Comparison of ENCODE assay signal across 24 mouse cellular contexts in the genomic region with DNA sequence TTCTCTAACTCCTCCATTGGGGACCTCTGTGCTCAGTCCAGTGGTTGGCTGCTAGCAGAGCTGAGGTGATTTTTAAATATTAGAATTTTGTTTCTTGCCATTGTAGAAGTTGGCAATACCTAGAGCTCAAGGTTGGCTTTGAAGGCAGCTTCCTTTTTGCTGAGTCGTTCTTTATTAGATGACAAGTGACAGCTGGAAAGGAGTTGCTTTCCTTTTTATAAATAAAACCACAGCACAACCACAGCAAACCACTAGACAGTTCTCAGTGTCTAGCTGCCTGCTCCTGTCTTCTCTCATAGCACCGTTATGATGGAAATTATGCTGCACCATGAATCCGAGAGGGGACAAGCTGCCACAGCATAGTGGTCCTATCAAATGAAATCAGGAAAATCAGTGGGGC.
DNase-seq lines count a peak whose midpoint lies in the region; ATAC-seq and TF ChIP-seq lines count a peak whose summit lies in the region.
"Had no signal": no experiment of that assay in that cellular context is flagged by ENCODE, and none has a peak within 500 bp of the region (broad histone marks: within the 10 kb centered on the region; RNA-seq: fewer than 3 reads in every experiment).

No protein-coding gene starts in this region.

- no peak overlapping the region for H3K4me3 ChIP-seq in CH12.LX (replicated peaks in 1 of 3; ENCODE audit: low read depth in 2 of 3, low read length in 2 of 3, poor library complexity in 1 of 3)
- H3K4me3 ChIP-seq: embryonic facial prominence, embryonic 13.5 days; embryonic facial prominence, embryonic 15.5 days; erythroblast, embryonic 14.5 days; forebrain, embryonic 10.5 days; forebrain, embryonic 12.5 days had no signal

- no peak for TF ChIP-seq EP300 in CH12.LX (IDR thresholded peaks at IDR 0.05; ENCODE audit: low read length)

- no peak overlapping the region for H3K27ac ChIP-seq in CH12.LX (ENCODE audit: insufficient read depth, low read depth)
- H3K27ac ChIP-seq: embryonic facial prominence, embryonic 13.5 days; embryonic facial prominence, embryonic 15.5 days; forebrain, embryonic 10.5 days; forebrain, embryonic 12.5 days had no signal

- no peak for TF ChIP-seq CTCF in CH12.LX (conservative IDR thresholded peaks at IDR 0.05 in 1 of 2, IDR thresholded peaks at IDR 0.05 in 1 of 2; ENCODE audit: low read depth in 2 of 2, low read length in 2 of 2)

- no peaks in the 10 kb centered on the region for H3K79me2 ChIP-seq in CH12.LX (replicated peaks; ENCODE audit: control insufficient read depth, extremely low read depth, insufficient read depth, poor library complexity, severe bottlenecking)

- no peaks in the 10 kb centered on the region for H3K36me3 ChIP-seq in CH12.LX (replicated peaks in 1 of 2; ENCODE audit: control insufficient read depth in 1 of 2, insufficient read depth in 1 of 2, low read length in 1 of 2)
- H3K36me3 ChIP-seq: embryonic facial prominence, embryonic 13.5 days; embryonic facial prominence, embryonic 15.5 days; forebrain, embryonic 10.5 days; forebrain, embryonic 12.5 days had no signal

- TF ChIP-seq RAD21 in CH12.LX (IDR thresholded peaks at IDR 0.05; ENCODE audit: low read depth, low read length) = no peak

- no peak overlapping the region for H3K4me2 ChIP-seq in CH12.LX (ENCODE audit: insufficient read depth, low read depth, poor library complexity, severe bottlenecking)
- H3K4me2 ChIP-seq: embryonic facial prominence, embryonic 13.5 days; embryonic facial prominence, embryonic 15.5 days; forebrain, embryonic 12.5 days had no signal

- H3K27me3 ChIP-seq in CH12.LX (replicated peaks) = no peaks in the 10 kb centered on the region
- H3K27me3 ChIP-seq: embryonic facial prominence, embryonic 13.5 days; embryonic facial prominence, embryonic 15.5 days; forebrain, embryonic 12.5 days had no signal

- H3K9me3 ChIP-seq in CH12.LX (replicated peaks; ENCODE audit: low read length) = no peaks in the 10 kb centered on the region
- H3K9me3 ChIP-seq: embryonic facial prominence, embryonic 13.5 days; embryonic facial prominence, embryonic 15.5 days; forebrain, embryonic 10.5 days; forebrain, embryonic 12.5 days had no signal

- peak; percentile 1 for DNase-seq in thymus, postnatal 0 days (ENCODE audit: low spot score)
- DNase-seq in thymus, postnatal 14 days = no peak
- DNase-seq in CH12.LX (ENCODE audit: extremely low read depth) = peak; percentile 47
- DNase-seq in lung, postnatal 14 days = no peak
- no peak for DNase-seq in kidney, postnatal 36 days
- no peak for DNase-seq in cerebellum, adult 11-12 months
- DNase-seq: adrenal gland, adult 2 months; adrenal gland, postnatal 10 days; adrenal gland, postnatal 25 days; cerebellum, adult 11 months; cerebellum, adult 2 months; cerebellum, adult 9-10 months; cerebellum, postnatal 10 days; cerebellum, postnatal 25 days; embryo, embryonic 11 days had no signal

- in situ Hi-C loops in CH12.LX (cut with MboI; ENCODE audit: low pct_ligation_motif_present, low pct_unique_long_range_greater_than_20kb, low sequenced_read_pairs) = no loop called here

- ATAC-seq in hematopoietic stem cell, adult 5-6 weeks (replicated peaks in 1 of 2; ENCODE audit: insufficient read depth in 1 of 2, low FRiP score in 2 of 2, low TSS enrichment in 1 of 2, low read depth in 1 of 2, poor library complexity in 2 of 2, severe bottlenecking in 2 of 2) = peak; percentile 74 to 89
- ATAC-seq: CD4-positive, CD25-positive, alpha-beta regulatory T cell, adult 4 months; forebrain, embryonic 14.5 days; forebrain, embryonic 16.5 days had no signal

- no peak for TF ChIP-seq POLR2A in CH12.LX (IDR thresholded peaks at IDR 0.05; ENCODE audit: low read depth, low read length)

- no peak overlapping the region for H3K9ac ChIP-seq in CH12.LX (ENCODE audit: insufficient read depth, low read depth)
- H3K9ac ChIP-seq: embryonic facial prominence, embryonic 13.5 days; embryonic facial prominence, embryonic 15.5 days; forebrain, embryonic 12.5 days had no signal

- H3K4me1 ChIP-seq in CH12.LX (ENCODE audit: control insufficient read depth in 1 of 2, insufficient read depth in 2 of 2) = peaks cover 0 to 17% of the 10 kb centered on the region in 2 experiments; a peak in 2 of 4 replicates
- H3K4me1 ChIP-seq: embryonic facial prominence, embryonic 13.5 days; embryonic facial prominence, embryonic 15.5 days; forebrain, embryonic 10.5 days; forebrain, embryonic 12.5 days had no signal

- dilution Hi-C loops in CH12.LX (cut with MboI; ENCODE audit: extremely low pct_ligation_motif_present, extremely low pct_unique_long_range_greater_than_20kb, low sequenced_read_pairs) = no loop called here

TF ChIP-seq in CH12.LX, 34 proteins besides CTCF, POLR2A, EP300 and RAD21:
- peak; percentile 86 for TF ChIP-seq MAFK (IDR thresholded peaks at IDR 0.05; ENCODE audit: insufficient replicate concordance, low read length)
- TF ChIP-seq ETS1 (conservative IDR thresholded peaks at IDR 0.05; ENCODE audit: low read depth, low read length) = 0 out of 2 replicates have a peak, but pooled peaks have one; percentile 46
- TF ChIP-seq MEF2A (IDR thresholded peaks at IDR 0.05; ENCODE audit: borderline replicate concordance, low read depth, low read length) = no peak

Comparison
In these comparisons a context has a peak if more than half of its experiments do, and no peak if none do; other contexts are left out.
1. DNase-seq: peak in thymus, postnatal 0 days (single experiment) and CH12.LX (single experiment); none in thymus, postnatal 14 days (single experiment), lung, postnatal 14 days (single experiment), kidney, postnatal 36 days (0 of 2) and cerebellum, adult 11-12 months (single experiment).